ENCODE assay signal across 27 mouse cellular contexts in genomic region chr2:114102471-114102870, GRCm38 (mm10). TPM values are rescaled to one million over a fixed set of nuclear protein-coding genes. Genes with fewer than 3 reads are reported as not detected.
DNase-seq lines count a peak whose midpoint lies in the region; ATAC-seq and TF ChIP-seq lines count a peak whose summit lies in the region.
"Had no signal": no experiment of that assay in that cellular context is flagged by ENCODE, and none has a peak within 500 bp of the region (broad histone marks: within the 10 kb centered on the region; RNA-seq: fewer than 3 reads in every experiment).

No protein-coding gene starts in this region.

- TF ChIP-seq CTCF in lung, embryonic 14.5 days (IDR thresholded peaks at IDR 0.05; ENCODE audit: low read depth): no peak

- H3K27me3 ChIP-seq in lung, embryonic 14.5 days (ENCODE audit: insufficient read depth, low read length): no peaks in the 10 kb centered on the region
- H3K27me3 ChIP-seq: embryonic facial prominence, embryonic 13.5 days; embryonic facial prominence, embryonic 15.5 days; forebrain, embryonic 12.5 days; Patski had no signal

- no peak for ATAC-seq in lung, embryonic 14.5 days (ENCODE audit: insufficient read depth)
- ATAC-seq: activated CD4-positive, CD25-positive, alpha-beta regulatory T cell, adult 4 months; forebrain, embryonic 14.5 days; forebrain, embryonic 16.5 days had no signal

- no peaks in the 10 kb centered on the region for H3K4me1 ChIP-seq in lung, embryonic 14.5 days (ENCODE audit: insufficient read depth)
- H3K4me1 ChIP-seq: embryonic facial prominence, embryonic 13.5 days; embryonic facial prominence, embryonic 15.5 days; forebrain, embryonic 10.5 days had no signal

- no peaks in the 10 kb centered on the region for H3K9me3 ChIP-seq in lung, embryonic 14.5 days (ENCODE audit: low read depth, low read length)
- H3K9me3 ChIP-seq: embryonic facial prominence, embryonic 13.5 days; embryonic facial prominence, embryonic 15.5 days; forebrain, embryonic 10.5 days; forebrain, embryonic 12.5 days had no signal

- no peak overlapping the region for H3K9ac ChIP-seq in lung, embryonic 14.5 days
- H3K9ac ChIP-seq: embryonic facial prominence, embryonic 13.5 days; embryonic facial prominence, embryonic 15.5 days; forebrain, embryonic 12.5 days had no signal

- DNase-seq in heart, adult 11 months: peak; percentile 66
- no peak for DNase-seq in heart, adult 9 months (ENCODE audit: low spot score in 2 of 2)
- DNase-seq in lung, embryonic 14.5 days: peak; percentile 56
- DNase-seq in lung, postnatal 36 days: no peak
- DNase-seq in NIH3T3 (ENCODE audit: low read depth) (peak; percentile 51), adipocyte (ENCODE audit: low spot score) (peak; percentile 65)
- DNase-seq in layer of hippocampus, adult 8-10 months (ENCODE audit: low spot score in 2 of 2): no peak
- DNase-seq: adrenal gland, adult 2 months; adrenal gland, postnatal 25 days; cerebellum, adult 11 months; cerebellum, adult 18-20 months; cerebellum, adult 8-10 months; cerebellum, adult 9-11 months; cerebellum, postnatal 14 days; cerebellum, postnatal 36 days; embryo, embryonic 11 days had no signal

- H3K4me3 ChIP-seq in lung, embryonic 14.5 days (ENCODE audit: low read depth, low read length): no peak overlapping the region
- H3K4me3 ChIP-seq: embryonic facial prominence, embryonic 13.5 days; embryonic facial prominence, embryonic 15.5 days; erythroblast, embryonic 14.5 days; forebrain, embryonic 10.5 days; forebrain, embryonic 12.5 days had no signal

- H3K27ac ChIP-seq in lung, embryonic 14.5 days (ENCODE audit: low read depth): no peak overlapping the region
- H3K27ac ChIP-seq: embryonic facial prominence, embryonic 13.5 days; embryonic facial prominence, embryonic 15.5 days; forebrain, embryonic 10.5 days; forebrain, embryonic 12.5 days had no signal

- H3K4me2 ChIP-seq in lung, embryonic 14.5 days: no peak overlapping the region
- H3K4me2 ChIP-seq: embryonic facial prominence, embryonic 13.5 days; embryonic facial prominence, embryonic 15.5 days; forebrain, embryonic 12.5 days had no signal

- peaks cover 72% of the 10 kb centered on the region for H3K36me3 ChIP-seq in lung, embryonic 14.5 days (ENCODE audit: insufficient read depth)

- 62% methylated on average over 3 of the region's 3 CpGs for WGBS in lung, embryonic 14.5 days

RNA-seq across cellular contexts. Expression of gene Actc1, which starts 49.1 kb away (rescaled TPM):
- polyA plus RNA-seq in lung, embryonic 14.5 days (2014; fragmentation: Nextera tagmentation; extraction: Ambion mirVana): 106 and 243 TPM in 2 replicates
- 1 to 10 TPM in 1 of 4 experiments, not detected in 3; 1.6 TPM for total RNA-seq in layer of hippocampus, adult 8-10 months (2022)
- total RNA-seq: adrenal gland, adult 2 months; adrenal gland, postnatal 25 days; common myeloid progenitor, adult 5-6 weeks; MEL had no signal
- polyA plus RNA-seq: activated CD4-positive, CD25-positive, alpha-beta regulatory T cell, adult 4 months; erythroblast, embryonic 14.5 days; Patski had no signal

Comparison
In these comparisons a context has a peak if more than half of its experiments do, and no peak if none do; other contexts are left out.
1. DNase-seq: peak in heart, adult 11 months (single experiment), lung, embryonic 14.5 days (single experiment), NIH3T3 (single experiment) and adipocyte (single experiment); none in heart, adult 9 months (0 of 2), lung, postnatal 36 days (single experiment) and layer of hippocampus, adult 8-10 months (0 of 2).